Mouse (Mus musculus): Measurements from ENCODE around the gene Afmid.

- TF ChIP-seq POLR2A (IDR thresholded peaks at IDR 0.05; ENCODE audit: low read depth, low read length) (no peak), CTCF (IDR thresholded peaks at IDR 0.05; ENCODE audit: extremely low read depth, insufficient read depth, insufficient read length, insufficient replicate concordance) (no peak)
Measured at GRCm38 (mm10) chr11:117852875-117853274, 27.2 kb downstream of the Afmid start.
